Mouse (Mus musculus): ENCODE measurements around the gene Suox.

DNA sequence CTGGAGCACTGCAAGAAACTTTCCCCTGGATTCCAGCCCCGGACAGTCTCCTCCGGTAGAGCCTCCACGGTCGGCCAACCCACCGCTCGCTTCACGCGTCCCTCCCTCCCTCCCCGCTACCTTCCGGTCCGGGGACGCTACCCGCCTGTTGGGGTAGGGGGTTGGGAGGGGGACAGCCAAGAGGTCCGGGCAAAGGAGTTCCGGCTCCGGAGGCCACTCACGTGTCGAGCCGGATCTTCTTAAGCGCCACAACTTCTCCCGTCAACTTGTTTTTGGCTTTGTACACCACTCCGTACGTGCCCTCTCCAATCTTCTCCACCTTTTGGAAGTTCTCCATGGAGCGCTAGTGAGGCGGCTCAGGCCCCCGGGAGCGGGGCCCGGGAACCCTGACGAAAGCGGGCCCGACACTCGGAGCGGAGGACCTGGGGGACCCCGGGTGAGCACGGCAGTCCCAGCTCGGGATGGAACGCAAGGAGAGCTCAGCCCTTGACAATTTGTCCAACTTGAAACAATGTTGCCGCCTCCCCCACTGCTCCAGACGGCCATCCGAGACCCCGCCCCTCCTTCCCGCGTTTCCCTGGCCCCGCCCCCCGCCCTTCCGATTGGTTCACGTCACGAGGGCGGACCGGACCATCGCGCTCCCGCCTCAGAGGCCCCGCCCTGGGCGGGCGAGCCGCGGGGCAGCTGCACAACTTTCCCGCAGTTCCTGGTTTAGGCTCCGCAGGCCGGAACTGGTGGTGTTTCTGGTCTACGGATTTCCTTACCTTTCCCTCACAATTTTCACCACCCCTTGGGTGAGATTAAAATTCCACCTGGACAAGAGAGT is 30.8 kb upstream of the Suox start, which contains the start of gene Cdk2:
- TF ChIP-seq CTCF (IDR thresholded peaks at IDR 0.05; ENCODE audit: extremely low read depth, insufficient read length, insufficient replicate concordance, low read depth, low read length): no peak
- TF ChIP-seq POLR2A (IDR thresholded peaks at IDR 0.05; ENCODE audit: low read depth, low read length): peak; percentile 93
